Mouse (Mus musculus): ENCODE results near the gene Egr2. TPM values are rescaled to one million over a fixed set of nuclear protein-coding genes. Genes with fewer than 3 reads are reported as not detected.

Egr2 gene
- polyA plus RNA-seq, 1 experiment, result 3.1 TPM

DNA sequence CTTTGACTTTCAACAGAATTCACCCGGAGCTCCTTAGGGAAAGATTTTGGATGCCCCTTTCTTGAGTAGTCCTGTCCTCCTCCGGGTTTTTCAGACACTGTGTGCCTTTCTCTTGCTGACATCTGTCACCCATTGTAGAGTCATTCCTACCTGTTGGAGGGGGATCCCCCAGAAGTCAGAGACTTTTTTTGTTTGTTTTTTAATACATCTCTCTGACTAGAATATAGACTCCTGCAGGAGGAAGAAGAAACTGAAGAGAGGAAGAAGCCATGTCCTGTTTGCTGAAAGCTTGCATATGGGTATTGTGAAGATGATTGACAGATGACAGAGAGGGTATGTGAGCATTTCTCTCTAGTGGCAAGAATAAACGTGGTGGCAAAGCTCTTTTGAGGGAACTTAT is 30.0 kb upstream of the Egr2 start:
- Histone ChIP-seq H3K4me2 (ENCODE audit: low read depth) (no peak overlapping the region), H3K79me2 (ENCODE audit: control insufficient read depth, insufficient read depth) (no peaks in the 10 kb centered on the region), H3ac (ENCODE audit: control insufficient read depth, insufficient read length) (no peak overlapping the region), H3K4me3 (no peak overlapping the region), H3K36me3 (ENCODE audit: control insufficient read depth, insufficient read depth) (no peaks in the 10 kb centered on the region), H3K27me3 (ENCODE audit: control insufficient read depth, insufficient read depth, insufficient read length) (no peaks in the 10 kb centered on the region)
- no peak for TF ChIP-seq MAX (IDR thresholded peaks at IDR 0.05; ENCODE audit: low read depth)
- TF ChIP-seq MYOG (IDR thresholded peaks at IDR 0.05; ENCODE audit: control insufficient read depth in 1 of 3, insufficient read depth in 1 of 3, insufficient read length in 2 of 3, low read depth in 2 of 3), result no peak
- no peak for TF ChIP-seq POLR2A (IDR thresholded peaks at IDR 0.05; ENCODE audit: insufficient read length, low read depth)
- no peak for TF ChIP-seq TCF3 (IDR thresholded peaks at IDR 0.05; ENCODE audit: insufficient read length, low read depth)
- TF ChIP-seq MYOD1 (IDR thresholded peaks at IDR 0.05; ENCODE audit: control insufficient read depth in 1 of 3, insufficient read length in 2 of 3, low read depth in 2 of 3), result no peak
- no peak for TF ChIP-seq REST (IDR thresholded peaks at IDR 0.05; ENCODE audit: insufficient read depth, insufficient read length)
- TF ChIP-seq E2F4 (IDR thresholded peaks at IDR 0.05; ENCODE audit: insufficient read depth), result no peak
- TF ChIP-seq POLR2AphosphoS2 (IDR thresholded peaks at IDR 0.05; ENCODE audit: insufficient read length, low read depth), result no peak
- TF ChIP-seq CEBPB (IDR thresholded peaks at IDR 0.05; ENCODE audit: insufficient read depth, poor library complexity, severe bottlenecking), result no peak
- no peak for TF ChIP-seq SRF (IDR thresholded peaks at IDR 0.05; ENCODE audit: control insufficient read depth, insufficient read length, low read depth)
- no peak for TF ChIP-seq TCF12 (IDR thresholded peaks at IDR 0.05; ENCODE audit: insufficient read depth, poor library complexity, severe bottlenecking)

DNA sequence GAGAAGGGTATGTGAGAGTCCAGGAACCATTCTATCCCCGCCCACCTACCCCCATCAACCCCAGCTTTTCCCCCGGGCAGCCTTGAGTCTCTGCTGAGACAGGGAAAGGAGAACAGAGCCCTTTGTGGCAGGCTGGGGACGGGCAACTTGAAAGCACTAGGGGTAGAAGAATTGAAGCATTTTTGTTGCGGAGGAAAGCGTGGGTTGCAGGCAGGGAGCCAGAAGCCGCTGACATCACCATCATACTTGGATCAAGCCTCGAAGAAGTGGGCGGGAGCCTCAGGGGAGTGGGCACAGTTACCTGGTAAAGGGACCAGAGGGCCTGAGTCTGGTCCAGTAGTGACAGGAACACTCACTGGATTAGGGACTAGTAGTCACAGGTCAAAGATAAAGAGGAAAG is 23.1 kb upstream of the Egr2 start:
- no peaks in the 10 kb centered on the region for H3K79me2 ChIP-seq (ENCODE audit: control insufficient read depth, insufficient read depth)
- no peak overlapping the region for H3K4me2 ChIP-seq (ENCODE audit: low read depth)
- no peaks in the 10 kb centered on the region for H3K36me3 ChIP-seq (ENCODE audit: control insufficient read depth, insufficient read depth)
- TF ChIP-seq REST (IDR thresholded peaks at IDR 0.05; ENCODE audit: insufficient read depth, insufficient read length), result no peak
- H3ac ChIP-seq (ENCODE audit: control insufficient read depth, insufficient read length), result no peak overlapping the region
- H3K27me3 ChIP-seq (ENCODE audit: control insufficient read depth, insufficient read depth, insufficient read length), result no peaks in the 10 kb centered on the region
- H3K4me3 ChIP-seq, result no peak overlapping the region

DNA sequence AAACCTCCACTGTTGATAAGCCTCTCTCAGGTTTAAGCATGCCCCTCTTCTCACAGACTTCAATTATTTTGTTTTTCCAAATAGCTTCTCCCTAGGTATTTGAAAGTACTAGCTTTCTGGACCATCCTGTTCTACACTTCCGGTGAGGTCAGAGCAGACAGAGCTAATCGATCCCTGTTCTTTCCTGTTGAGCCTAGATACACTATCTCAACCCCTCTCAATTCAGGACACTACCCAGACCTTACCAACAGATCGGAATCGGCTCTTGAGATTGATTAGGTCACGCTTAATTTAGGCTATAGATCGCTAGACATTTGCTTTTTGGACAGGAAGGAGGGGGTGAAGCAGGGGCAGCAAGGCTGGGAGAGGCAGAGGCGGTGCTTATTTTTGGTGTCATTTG is 22.4 kb upstream of the Egr2 start:
- H3ac ChIP-seq (ENCODE audit: control insufficient read depth, insufficient read length), result no peak overlapping the region
- H3K36me3 ChIP-seq (ENCODE audit: control insufficient read depth, insufficient read depth), result no peaks in the 10 kb centered on the region
- H3K79me2 ChIP-seq (ENCODE audit: control insufficient read depth, insufficient read depth), result no peaks in the 10 kb centered on the region
- H3K4me3 ChIP-seq, result no peak overlapping the region
- TF ChIP-seq USF1 (IDR thresholded peaks at IDR 0.05; ENCODE audit: low read depth), result no peak
- TF ChIP-seq POLR2AphosphoS2 (IDR thresholded peaks at IDR 0.05; ENCODE audit: insufficient read length, low read depth), result no peak
- no peak for TF ChIP-seq E2F4 (IDR thresholded peaks at IDR 0.05; ENCODE audit: insufficient read depth)
- TF ChIP-seq POLR2A (IDR thresholded peaks at IDR 0.05; ENCODE audit: insufficient read length, low read depth), result no peak
- no peak for TF ChIP-seq MAX (IDR thresholded peaks at IDR 0.05; ENCODE audit: low read depth)
- no peak for TF ChIP-seq SRF (IDR thresholded peaks at IDR 0.05; ENCODE audit: control insufficient read depth, insufficient read length, low read depth)
- TF ChIP-seq TCF12 (IDR thresholded peaks at IDR 0.05; ENCODE audit: insufficient read depth, poor library complexity, severe bottlenecking), result no peak
- TF ChIP-seq CEBPB (IDR thresholded peaks at IDR 0.05; ENCODE audit: insufficient read depth, poor library complexity, severe bottlenecking), result no peak
- no peak for TF ChIP-seq TCF3 (IDR thresholded peaks at IDR 0.05; ENCODE audit: insufficient read length, low read depth)
- H3K4me2 ChIP-seq (ENCODE audit: low read depth), result no peak overlapping the region
- H3K27me3 ChIP-seq (ENCODE audit: control insufficient read depth, insufficient read depth, insufficient read length), result no peaks in the 10 kb centered on the region

DNA sequence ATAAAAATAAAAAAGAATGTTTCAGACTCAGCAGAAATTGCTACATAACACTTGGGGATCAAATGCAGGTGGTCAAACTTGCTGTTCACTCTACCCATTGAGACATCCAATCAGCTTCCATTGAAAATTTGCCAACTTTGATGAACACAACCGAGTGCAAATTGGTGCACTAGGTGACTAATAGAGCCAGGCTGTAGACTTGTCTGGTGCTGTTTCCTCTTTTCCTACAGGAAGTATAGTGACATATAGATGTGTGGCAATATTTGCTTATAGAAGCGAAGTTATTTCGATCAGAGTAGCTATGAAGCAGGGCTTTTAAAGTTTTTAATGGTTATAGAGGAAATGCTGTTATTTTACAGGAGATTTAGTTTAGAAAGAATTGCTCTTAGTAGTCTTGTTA is 16.5 kb upstream of the Egr2 start:
- H3K36me3 ChIP-seq (ENCODE audit: control insufficient read depth, insufficient read depth), result no peaks in the 10 kb centered on the region
- no peak overlapping the region for H3K4me3 ChIP-seq
- H3K27me3 ChIP-seq (ENCODE audit: control insufficient read depth, insufficient read depth, insufficient read length), result no peaks in the 10 kb centered on the region
- H3K79me2 ChIP-seq (ENCODE audit: control insufficient read depth, insufficient read depth), result no peaks in the 10 kb centered on the region
- no peak overlapping the region for H3K4me2 ChIP-seq (ENCODE audit: low read depth)
- H3ac ChIP-seq (ENCODE audit: control insufficient read depth, insufficient read length), result no peak overlapping the region
- TF ChIP-seq POLR2AphosphoS2 (IDR thresholded peaks at IDR 0.05; ENCODE audit: insufficient read length, low read depth), result no peak

DNA sequence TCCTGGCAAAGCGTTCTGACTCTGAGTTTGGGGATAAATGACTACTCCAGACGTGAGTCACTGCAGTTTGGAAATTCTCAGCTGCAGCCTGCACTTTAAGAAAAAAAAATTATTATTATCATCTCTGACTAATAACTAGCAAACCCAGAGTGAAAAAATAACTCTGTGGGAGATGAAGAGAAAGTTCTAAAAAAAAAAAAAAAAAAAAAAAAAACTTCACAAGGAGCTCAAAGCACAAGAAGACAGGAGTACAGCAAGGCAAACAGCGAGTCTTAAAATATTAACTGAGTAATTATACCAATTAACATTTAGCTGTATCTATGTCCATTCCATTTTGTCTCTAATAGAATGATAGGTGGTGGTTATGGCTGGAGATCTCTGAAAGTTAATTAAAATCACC is 11.1 kb upstream of the Egr2 start:
- no peak for TF ChIP-seq POLR2AphosphoS2 (IDR thresholded peaks at IDR 0.05; ENCODE audit: insufficient read length, low read depth)
- TF ChIP-seq POLR2A (IDR thresholded peaks at IDR 0.05; ENCODE audit: insufficient read length, low read depth), result no peak
- no peak for TF ChIP-seq CEBPB (IDR thresholded peaks at IDR 0.05; ENCODE audit: insufficient read depth, poor library complexity, severe bottlenecking)
- TF ChIP-seq USF1 (IDR thresholded peaks at IDR 0.05; ENCODE audit: low read depth), result no peak
- TF ChIP-seq SRF (IDR thresholded peaks at IDR 0.05; ENCODE audit: control insufficient read depth, insufficient read length, low read depth), result no peak
- no peak for TF ChIP-seq MYOG (IDR thresholded peaks at IDR 0.05; ENCODE audit: control insufficient read depth in 1 of 3, insufficient read depth in 1 of 3, insufficient read length in 2 of 3, low read depth in 2 of 3)
- TF ChIP-seq E2F4 (IDR thresholded peaks at IDR 0.05; ENCODE audit: insufficient read depth), result no peak
- no peak for TF ChIP-seq REST (IDR thresholded peaks at IDR 0.05; ENCODE audit: insufficient read depth, insufficient read length)
- TF ChIP-seq TCF12 (IDR thresholded peaks at IDR 0.05; ENCODE audit: insufficient read depth, poor library complexity, severe bottlenecking), result no peak
- H3K27me3 ChIP-seq (ENCODE audit: control insufficient read depth, insufficient read depth, insufficient read length), result no peaks in the 10 kb centered on the region
- no peaks in the 10 kb centered on the region for H3K79me2 ChIP-seq (ENCODE audit: control insufficient read depth, insufficient read depth)
- H3K4me2 ChIP-seq (ENCODE audit: low read depth), result no peak overlapping the region
- H3K4me3 ChIP-seq, result no peak overlapping the region
- H3ac ChIP-seq (ENCODE audit: control insufficient read depth, insufficient read length), result no peak overlapping the region
- no peaks in the 10 kb centered on the region for H3K36me3 ChIP-seq (ENCODE audit: control insufficient read depth, insufficient read depth)

DNA sequence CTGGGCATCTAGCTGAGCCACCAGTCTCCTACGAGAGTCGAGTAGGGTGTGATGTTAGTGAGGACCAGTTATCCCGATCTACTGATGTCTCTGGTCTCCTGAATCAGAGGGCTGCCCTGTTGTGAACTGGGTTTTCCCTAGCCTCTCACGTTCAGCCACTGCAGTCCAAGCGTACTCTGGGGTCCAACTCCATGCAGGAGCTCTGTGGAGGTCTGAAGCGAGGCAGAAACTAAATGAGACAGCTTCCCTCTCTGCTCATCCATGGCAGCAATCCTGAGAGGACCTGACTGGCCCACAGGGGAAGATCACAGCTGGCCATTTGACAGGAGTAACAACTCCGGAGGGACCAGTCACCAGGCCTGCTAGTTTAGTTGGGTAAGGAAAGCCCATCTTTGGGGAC is 10.6 kb upstream of the Egr2 start:
- no peaks in the 10 kb centered on the region for H3K27me3 ChIP-seq (ENCODE audit: control insufficient read depth, insufficient read depth, insufficient read length)
- no peaks in the 10 kb centered on the region for H3K79me2 ChIP-seq (ENCODE audit: control insufficient read depth, insufficient read depth)
- H3K4me3 ChIP-seq, result no peak overlapping the region
- H3ac ChIP-seq (ENCODE audit: control insufficient read depth, insufficient read length), result no peak overlapping the region
- no peak overlapping the region for H3K4me2 ChIP-seq (ENCODE audit: low read depth)
- no peak for TF ChIP-seq POLR2A (IDR thresholded peaks at IDR 0.05; ENCODE audit: insufficient read length, low read depth)
- no peak for TF ChIP-seq MYOD1 (IDR thresholded peaks at IDR 0.05; ENCODE audit: control insufficient read depth in 1 of 3, insufficient read length in 2 of 3, low read depth in 2 of 3)
- no peak for TF ChIP-seq CEBPB (IDR thresholded peaks at IDR 0.05; ENCODE audit: insufficient read depth, poor library complexity, severe bottlenecking)
- TF ChIP-seq TCF3 (IDR thresholded peaks at IDR 0.05; ENCODE audit: insufficient read length, low read depth), result no peak
- no peak for TF ChIP-seq SRF (IDR thresholded peaks at IDR 0.05; ENCODE audit: control insufficient read depth, insufficient read length, low read depth)
- no peaks in the 10 kb centered on the region for H3K36me3 ChIP-seq (ENCODE audit: control insufficient read depth, insufficient read depth)

All from myocyte (in vitro differentiated cells).